24 mouse cellular contexts compared by ENCODE assay signal in genomic region chr2:81182421-81182820, GRCm38 (mm10).
"Had no signal": no experiment of that assay in that cellular context is flagged by ENCODE, and none has a peak within 500 bp of the region (broad histone marks: within the 10 kb centered on the region; RNA-seq: fewer than 3 reads in every experiment).

No protein-coding gene starts in this region.

- H3K36me3 ChIP-seq: limb, embryonic 15.5 days; midbrain, embryonic 10.5 days; midbrain, embryonic 13.5 days; neural tube, embryonic 13.5 days; stomach, embryonic 15.5 days had no signal

- H3K9ac ChIP-seq: limb, embryonic 15.5 days; liver, embryonic 14.5 days; liver, postnatal 0 days; lung, embryonic 14.5 days; midbrain, embryonic 13.5 days; neural tube, embryonic 13.5 days; stomach, embryonic 15.5 days had no signal

- H3K4me3 ChIP-seq: layer of hippocampus, adult 2 months; left cerebral cortex, adult 2 months; limb, embryonic 15.5 days; megakaryocyte, embryonic 14.5 days; midbrain, embryonic 10.5 days; midbrain, embryonic 13.5 days; myocyte; neural tube, embryonic 13.5 days; stomach, embryonic 15.5 days had no signal

- H3K9me3 ChIP-seq: limb, embryonic 15.5 days; midbrain, embryonic 10.5 days; midbrain, embryonic 13.5 days; neural tube, embryonic 13.5 days; stomach, embryonic 15.5 days had no signal

- H3K27me3 ChIP-seq: limb, embryonic 15.5 days; megakaryocyte, embryonic 14.5 days; midbrain, embryonic 13.5 days; neural tube, embryonic 13.5 days; stomach, embryonic 15.5 days had no signal

- H3K4me2 ChIP-seq: limb, embryonic 15.5 days; liver, embryonic 11.5 days; lung, embryonic 14.5 days; midbrain, embryonic 13.5 days; neural tube, embryonic 13.5 days; stomach, embryonic 15.5 days had no signal

- ATAC-seq: liver, postnatal 0 days; lung, postnatal 0 days; midbrain, embryonic 13.5 days; midbrain, embryonic 16.5 days had no signal

- DNase-seq: kidney, adult 2 months; kidney, postnatal 25 days; layer of hippocampus, postnatal 36 days; left cerebral cortex, postnatal 4 days; liver, postnatal 0 days; lung, embryonic 14.5 days; retina, postnatal 1 day; right cerebral cortex, postnatal 25 days; spleen, adult 18-20 months; thymus, postnatal 4 days had no signal

- H3K27ac ChIP-seq: kidney, postnatal 0 days; layer of hippocampus, adult 2 months; left cerebral cortex, adult 2 months; limb, embryonic 15.5 days; liver, embryonic 14.5 days; midbrain, embryonic 10.5 days; midbrain, embryonic 13.5 days; neural tube, embryonic 13.5 days; stomach, embryonic 15.5 days had no signal

- H3K4me1 ChIP-seq: limb, embryonic 15.5 days; megakaryocyte, embryonic 14.5 days; midbrain, embryonic 10.5 days; midbrain, embryonic 13.5 days; neural tube, embryonic 13.5 days; stomach, embryonic 15.5 days had no signal
